Mouse (Mus musculus): Measurements from ENCODE around the gene Gm14151. TPM values are rescaled to one million over a fixed set of nuclear protein-coding genes. Genes with fewer than 3 reads are reported as not detected.

Gene Gm14151
- polyA plus RNA-seq, 1 experiment from 2014 or later, result not detected

Other genes starting within 250 kb of the Gm14151 start
- 21.3 and 21.7 TPM in 2 replicates for gene Abhd12, start 187.6 kb downstream of the Gm14151 start, polyA plus RNA-seq (2015; fragmentation: Nextera tagmentation; extraction: Ambion mirVana)
- gene Gins1, start 186.9 kb downstream of the Gm14151 start, polyA plus RNA-seq (2015; fragmentation: Nextera tagmentation; extraction: Ambion mirVana), result 29.1 and 31.7 TPM in 2 replicates
- gene Ninl, start 53.0 kb downstream of the Gm14151 start, polyA plus RNA-seq (2015; fragmentation: Nextera tagmentation; extraction: Ambion mirVana), result 12.4 and 14.0 TPM in 2 replicates
- gene Nanp, start 53.0 kb downstream of the Gm14151 start, polyA plus RNA-seq (2015; fragmentation: Nextera tagmentation; extraction: Ambion mirVana), result 60.8 and 65.2 TPM in 2 replicates
- gene Gm14147, start 5.9 kb upstream of the Gm14151 start, polyA plus RNA-seq (2015; fragmentation: Nextera tagmentation; extraction: Ambion mirVana), result not detected in 2 replicates

All from liver, embryonic 15.5 days (tissue).